In genomic region chr1:75216797-75217585, GRCm38 (mm10) we compare ENCODE assay signal across 10 mouse cellular contexts. TPM values are rescaled to one million over a fixed set of nuclear protein-coding genes. Genes with fewer than 3 reads are reported as not detected.
DNase-seq lines count a peak whose midpoint lies in the region; ATAC-seq lines count a peak whose summit lies in the region.
"Had no signal": no experiment of that assay in that cellular context is flagged by ENCODE, and none has a peak within 500 bp of the region (broad histone marks: within the 10 kb centered on the region; RNA-seq: fewer than 3 reads in every experiment).

No protein-coding gene starts in this region.

- DNase-seq in CD4-positive, CD25-positive, alpha-beta regulatory T cell, adult 2 months (ENCODE audit: low read depth, low spot score), result peak; percentile 12
- DNase-seq in thymus, postnatal 25 days, result peak; percentile 28
- no peak for DNase-seq in thymus, postnatal 4 days
- DNase-seq in Muller cell, postnatal 12 days (ENCODE audit: inconsistent ontology term), result no peak
- no peak for DNase-seq in left cerebral cortex, postnatal 36 days (ENCODE audit: low spot score in 2 of 2)

- peaks cover 36% of the 10 kb centered on the region for H3K4me1 ChIP-seq in kidney, embryonic 16.5 days (ENCODE audit: insufficient read depth, low read length)
- peaks cover 26% of the 10 kb centered on the region for H3K4me1 ChIP-seq in midbrain, embryonic 15.5 days

- intact Hi-C loops in left cerebral cortex, postnatal 36 days (cut with DNase I), result no loop called here

- H3K9me3 ChIP-seq in kidney, embryonic 16.5 days (ENCODE audit: low read length), result no peaks in the 10 kb centered on the region
- H3K9me3 ChIP-seq in midbrain, embryonic 15.5 days, result no peaks in the 10 kb centered on the region

- H3K36me3 ChIP-seq in kidney, embryonic 16.5 days (ENCODE audit: insufficient read depth, low read length), result peaks cover 32% of the 10 kb centered on the region
- peaks cover 16% of the 10 kb centered on the region; the same call in 1 of the 2 replicates for H3K36me3 ChIP-seq in midbrain, embryonic 15.5 days (replicated peaks)

- H3K27me3 ChIP-seq in kidney, embryonic 16.5 days (ENCODE audit: insufficient read depth, low read length), result peaks cover 33% of the 10 kb centered on the region
- peaks cover 50% of the 10 kb centered on the region for H3K27me3 ChIP-seq in midbrain, embryonic 15.5 days (replicated peaks)

- H3K9ac ChIP-seq in kidney, embryonic 16.5 days (replicated peaks; ENCODE audit: low read length), result peak overlapping the region; percentile 28; the same call in 1 of the 2 replicates
- H3K9ac ChIP-seq in midbrain, embryonic 15.5 days, result no peak overlapping the region

- H3K4me3 ChIP-seq in kidney, embryonic 16.5 days (ENCODE audit: low read length), result peak overlapping the region; percentile 54; the same call in 1 of the 2 replicates
- H3K4me3 ChIP-seq in midbrain, embryonic 15.5 days, result no peak overlapping the region

- H3K27ac ChIP-seq in kidney, embryonic 16.5 days (ENCODE audit: low read length), result peak overlapping the region; percentile 1; the same call in 1 of the 2 replicates
- no peak overlapping the region for H3K27ac ChIP-seq in midbrain, embryonic 15.5 days
- H3K27ac ChIP-seq: macrophage had no signal

- 73% methylated on average over 13 of the region's 13 CpGs for WGBS in kidney, embryonic 16.5 days
- 85% methylated on average over 13 of the region's 13 CpGs for WGBS in midbrain, embryonic 15.5 days

- peak overlapping the region; percentile 99 for H3K4me2 ChIP-seq in kidney, embryonic 16.5 days (replicated peaks; ENCODE audit: low read depth, low read length)
- H3K4me2 ChIP-seq in midbrain, embryonic 15.5 days, result no peak overlapping the region

- ATAC-seq in CD4-positive, CD25-positive, alpha-beta regulatory T cell, adult 4 months, result no peak
- no peak for ATAC-seq in kidney, embryonic 16.5 days (ENCODE audit: low FRiP score, low TSS enrichment)
- no peak for ATAC-seq in midbrain, embryonic 15.5 days (replicated peaks)

RNA-seq across cellular contexts. Expression of gene Tuba4a, which starts 2.7 kb away (rescaled TPM):
- polyA plus RNA-seq in CD4-positive, CD25-positive, alpha-beta regulatory T cell, adult 4 months (2017; shearing (Covaris generic)), result 100 to 1,000 TPM; 141 to 164 TPM
- 96.3 and 102 TPM in 2 replicates for polyA plus RNA-seq in kidney, embryonic 16.5 days (2015; fragmentation: Nextera tagmentation; extraction: Ambion mirVana)
- 100 to 1,000 TPM; 579 to 672 TPM for total RNA-seq in left cerebral cortex, postnatal 36 days (2021)
- polyA plus RNA-seq in midbrain, embryonic 15.5 days (2015; fragmentation: Nextera tagmentation; extraction: Ambion mirVana), result 7.9 and 12.7 TPM in 2 replicates

RNA-seq across cellular contexts. Expression of gene Stk16, which starts 6.4 kb away (rescaled TPM):
- 10 to 100 TPM; 56.9 to 62.7 TPM for polyA plus RNA-seq in CD4-positive, CD25-positive, alpha-beta regulatory T cell, adult 4 months (2017; shearing (Covaris generic))
- polyA plus RNA-seq in kidney, embryonic 16.5 days (2015; fragmentation: Nextera tagmentation; extraction: Ambion mirVana), result 153 and 169 TPM in 2 replicates
- 10 to 100 TPM; 80.3 to 85.9 TPM for total RNA-seq in left cerebral cortex, postnatal 36 days (2021)
- 156 and 169 TPM in 2 replicates for polyA plus RNA-seq in midbrain, embryonic 15.5 days (2015; fragmentation: Nextera tagmentation; extraction: Ambion mirVana)

RNA-seq across cellular contexts. Expression of gene Glb1l, which starts 6.4 kb away (rescaled TPM):
- 10 to 100 TPM in 1 of 2 experiments, 1 to 10 TPM in 1; 8.0 to 19.2 TPM for polyA plus RNA-seq in CD4-positive, CD25-positive, alpha-beta regulatory T cell, adult 4 months (2017; shearing (Covaris generic))
- 57.4 and 63.8 TPM in 2 replicates for polyA plus RNA-seq in kidney, embryonic 16.5 days (2015; fragmentation: Nextera tagmentation; extraction: Ambion mirVana)
- total RNA-seq in left cerebral cortex, postnatal 36 days (2021), result 10 to 100 TPM; 10.4 to 15.8 TPM
- polyA plus RNA-seq in midbrain, embryonic 15.5 days (2015; fragmentation: Nextera tagmentation; extraction: Ambion mirVana), result 21.8 and 24.0 TPM in 2 replicates

RNA-seq across cellular contexts. Expression of gene A630095N17Rik, which starts 14.9 kb away (rescaled TPM):
- polyA plus RNA-seq in CD4-positive, CD25-positive, alpha-beta regulatory T cell, adult 4 months (2017; shearing (Covaris generic)), result not detected
- not detected in 2 replicates for polyA plus RNA-seq in kidney, embryonic 16.5 days (2015; fragmentation: Nextera tagmentation; extraction: Ambion mirVana)
- not detected for total RNA-seq in left cerebral cortex, postnatal 36 days (2021)
- polyA plus RNA-seq in midbrain, embryonic 15.5 days (2015; fragmentation: Nextera tagmentation; extraction: Ambion mirVana), result not detected in 2 replicates
- polyA plus RNA-seq: embryonic facial prominence, embryonic 11.5 days; macrophage had no signal

RNA-seq across cellular contexts. Expression of gene Dnajb2, which starts 19.2 kb away (rescaled TPM):
- 10 to 100 TPM in 1 of 2 experiments, 1 to 10 TPM in 1; 10.0 to 10.3 TPM for polyA plus RNA-seq in CD4-positive, CD25-positive, alpha-beta regulatory T cell, adult 4 months (2017; shearing (Covaris generic))
- 41.3 and 45.7 TPM in 2 replicates for polyA plus RNA-seq in kidney, embryonic 16.5 days (2015; fragmentation: Nextera tagmentation; extraction: Ambion mirVana)
- 10 to 100 TPM; 91.6 to 97.6 TPM for total RNA-seq in left cerebral cortex, postnatal 36 days (2021)
- polyA plus RNA-seq in midbrain, embryonic 15.5 days (2015; fragmentation: Nextera tagmentation; extraction: Ambion mirVana), result 72.9 and 82.1 TPM in 2 replicates

Comparison
In these comparisons a context has a peak if more than half of its experiments do, and no peak if none do; other contexts are left out.
1. DNase-seq: peak in CD4-positive, CD25-positive, alpha-beta regulatory T cell, adult 2 months (single experiment) and thymus, postnatal 25 days (single experiment); none in thymus, postnatal 4 days (single experiment), Muller cell, postnatal 12 days (single experiment) and left cerebral cortex, postnatal 36 days (0 of 2).